Mouse (Mus musculus): ENCODE results near the gene Tfec. TPM values are rescaled to one million over a fixed set of nuclear protein-coding genes. Genes with fewer than 3 reads are reported as not detected.

The Tfec gene
- 0.95 and 1.1 TPM in 2 replicates for polyA plus RNA-seq (2015; fragmentation: Nextera tagmentation; extraction: Ambion mirVana)

DNA sequence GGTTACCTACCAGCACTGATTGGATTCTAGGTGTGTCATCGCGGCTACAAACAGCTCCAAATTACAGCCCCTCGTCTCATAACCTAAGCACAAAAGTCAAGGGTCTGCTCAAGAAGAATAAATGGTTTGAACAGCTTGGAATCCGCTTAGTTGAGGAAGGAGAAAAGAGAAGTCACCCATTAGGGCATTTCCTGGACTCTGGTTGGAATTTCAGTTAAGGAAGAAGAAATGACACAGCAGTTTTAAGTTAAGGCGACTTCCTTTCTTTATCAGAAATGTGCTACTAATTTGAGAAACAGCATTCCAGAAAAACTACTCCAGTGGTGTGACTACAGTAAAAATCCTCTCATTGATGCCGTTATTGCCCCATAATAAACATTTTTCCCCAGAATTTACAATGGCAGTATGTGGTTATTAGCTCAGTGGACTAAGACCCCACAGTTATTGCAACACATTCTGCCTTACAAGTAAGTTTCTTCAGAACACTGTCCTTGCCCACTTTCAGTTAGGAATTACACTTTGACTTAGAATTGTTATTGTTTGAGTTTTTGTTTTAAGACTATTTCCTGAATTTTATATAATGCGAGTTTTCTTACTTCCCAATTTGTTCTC lies at the start of gene Tfec:
Gene Tfec, minus strand, starts transcription at position 191 of the 612 bp plus-strand sequence.
- H3K36me3 ChIP-seq, result no peaks in the 10 kb centered on the region
- no peaks in the 10 kb centered on the region for H3K9me3 ChIP-seq
- no peaks in the 10 kb centered on the region for H3K27me3 ChIP-seq
- WGBS, result 58% methylated on average over 7 of the region's 7 CpGs
- H3K9ac ChIP-seq, result no peak within 1 kb of the TSS
- peaks cover 4% of the 10 kb centered on the region; the same call in 1 of the 2 replicates for H3K4me1 ChIP-seq
- no peak within 1 kb of the TSS for H3K4me2 ChIP-seq (replicated peaks)
- no peak within 1 kb of the TSS for H3K4me3 ChIP-seq
- H3K27ac ChIP-seq, result no peak within 1 kb of the TSS
- ATAC-seq (ENCODE audit: low FRiP score, low read depth), result no peak

DNA sequence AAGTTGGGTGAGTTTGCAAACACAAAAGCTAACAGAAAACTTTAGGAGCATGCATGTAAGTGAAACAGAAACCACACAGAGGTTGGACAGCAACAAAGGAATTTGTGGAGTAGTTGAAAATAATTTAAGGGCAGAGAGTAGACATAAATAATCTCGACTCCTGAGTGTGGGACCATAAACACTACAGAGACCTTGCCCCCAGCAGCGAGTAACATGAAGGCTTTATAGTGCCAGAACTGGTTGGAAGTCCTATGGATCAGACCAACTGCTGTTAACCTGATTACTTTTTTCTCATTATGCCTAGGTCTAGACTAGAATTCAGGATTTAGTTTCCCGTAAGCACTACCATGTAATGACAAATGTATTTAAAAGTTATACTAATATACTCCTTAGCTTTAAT lies 49.6 kb upstream of the Tfec start:
- Histone ChIP-seq H3K4me2 (replicated peaks) (no peak overlapping the region), H3K4me1 (no peaks in the 10 kb centered on the region), H3K4me3 (no peak overlapping the region), H3K9me3 (no peaks in the 10 kb centered on the region), H3K27ac (no peak overlapping the region), H3K27me3 (no peaks in the 10 kb centered on the region), H3K36me3 (no peaks in the 10 kb centered on the region), H3K9ac (no peak overlapping the region)
- ATAC-seq (ENCODE audit: low FRiP score, low read depth), result no peak; the same call in 1 of the 2 replicates
- 18% methylated on average over 3 of the region's 3 CpGs for WGBS

DNA sequence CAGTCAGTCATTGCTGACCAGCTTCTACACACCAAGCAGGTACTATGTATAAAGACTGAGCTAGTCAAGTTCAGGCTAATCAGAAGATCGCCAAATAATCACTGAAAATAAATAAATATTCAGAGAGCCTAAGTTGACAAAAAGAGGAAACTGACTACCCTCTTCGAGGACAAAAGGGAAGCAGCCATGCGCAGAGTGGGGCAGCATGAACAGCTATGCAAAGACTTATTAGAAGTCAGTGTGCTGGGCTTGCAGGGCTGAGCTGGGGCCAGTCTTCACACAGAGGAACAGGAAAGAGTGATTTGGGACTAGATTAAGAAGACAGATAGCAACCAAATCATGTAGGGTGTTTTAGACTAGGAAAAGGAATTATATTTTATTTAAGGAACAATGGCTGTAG lies 45.3 kb upstream of the Tfec start:
- H3K9ac ChIP-seq, result no peak overlapping the region
- WGBS, result 88% methylated on average over 3 of the region's 3 CpGs
- H3K27me3 ChIP-seq, result no peaks in the 10 kb centered on the region
- H3K4me2 ChIP-seq (replicated peaks), result no peak overlapping the region
- no peak for ATAC-seq (ENCODE audit: low FRiP score, low read depth)
- no peaks in the 10 kb centered on the region for H3K36me3 ChIP-seq
- no peak overlapping the region for H3K4me3 ChIP-seq
- H3K4me1 ChIP-seq, result no peaks in the 10 kb centered on the region
- H3K27ac ChIP-seq, result no peak overlapping the region
- no peaks in the 10 kb centered on the region for H3K9me3 ChIP-seq

GRCm38 (mm10) chr6:16942433-16942832 lies 44.2 kb upstream of the Tfec start:
- no peak for ATAC-seq (ENCODE audit: low FRiP score, low read depth)
- no peak overlapping the region for H3K4me3 ChIP-seq
- no peak overlapping the region for H3K9ac ChIP-seq
- H3K4me1 ChIP-seq, result no peaks in the 10 kb centered on the region
- no peaks in the 10 kb centered on the region for H3K36me3 ChIP-seq
- H3K9me3 ChIP-seq, result no peaks in the 10 kb centered on the region
- no peaks in the 10 kb centered on the region for H3K27me3 ChIP-seq
- H3K4me2 ChIP-seq (replicated peaks), result no peak overlapping the region
- no peak overlapping the region for H3K27ac ChIP-seq
- 63% methylated on average over 4 of the region's 4 CpGs for WGBS

DNA sequence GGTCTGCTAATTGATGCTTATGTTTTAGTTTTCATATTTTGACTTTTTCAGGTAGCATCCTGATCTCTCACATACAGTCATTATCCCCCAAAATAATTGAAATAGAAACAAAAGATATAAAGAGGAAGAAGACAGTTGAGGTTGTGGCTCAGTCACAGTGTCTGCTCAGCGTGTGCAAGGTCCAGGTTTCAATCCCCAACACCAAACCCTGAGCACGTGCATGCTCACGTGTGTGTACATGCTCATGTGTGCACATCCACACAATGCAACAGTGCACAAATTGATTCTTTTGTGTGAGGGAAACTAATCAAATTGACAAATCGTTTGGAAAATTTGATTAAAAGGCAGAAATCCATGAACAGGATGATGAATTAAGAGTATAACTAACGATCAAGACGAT lies 32.8 kb upstream of the Tfec start:
- WGBS, result 87% methylated on average over 6 of the region's 6 CpGs
- H3K9ac ChIP-seq, result no peak overlapping the region

DNA sequence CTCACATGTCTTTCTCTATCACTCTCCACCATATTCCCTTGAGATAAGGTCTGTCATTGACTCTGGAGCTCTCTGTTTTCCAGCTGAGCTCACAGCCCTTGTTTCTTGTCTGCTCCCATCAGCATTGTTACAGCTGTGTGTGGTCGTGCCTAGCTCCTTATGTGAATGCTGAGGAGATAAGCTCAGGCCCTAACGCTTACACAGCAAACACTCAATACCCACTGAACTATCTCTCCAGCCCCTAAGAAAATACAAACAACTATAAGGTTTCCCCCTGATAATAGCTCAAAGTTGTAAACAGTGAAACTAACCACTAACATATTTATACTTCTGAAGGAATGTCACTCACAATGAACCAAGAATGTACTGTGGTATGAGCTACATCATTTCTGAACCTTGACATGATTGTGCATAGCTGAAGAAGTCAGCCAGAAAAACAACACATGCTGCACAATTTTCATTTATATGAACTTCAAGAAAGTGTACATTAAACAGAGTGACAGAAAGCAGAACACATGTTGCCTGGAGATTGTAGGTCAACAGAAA lies 21.9 kb upstream of the Tfec start:
- no peaks in the 10 kb centered on the region for H3K27me3 ChIP-seq
- no peaks in the 10 kb centered on the region for H3K36me3 ChIP-seq
- no peak overlapping the region for H3K4me3 ChIP-seq
- no peaks in the 10 kb centered on the region for H3K9me3 ChIP-seq
- no peaks in the 10 kb centered on the region for H3K4me1 ChIP-seq
- no peak overlapping the region for H3K9ac ChIP-seq
- no peak overlapping the region for H3K27ac ChIP-seq
- no peak overlapping the region for H3K4me2 ChIP-seq (replicated peaks)
- ATAC-seq (ENCODE audit: low FRiP score, low read depth), result no peak
- WGBS, result 75% methylated on average over 2 of the region's 2 CpGs

More for the DNA sequence above, 32.8 kb upstream of the Tfec start:
- Histone ChIP-seq H3K9me3 (no peaks in the 10 kb centered on the region), H3K4me3 (no peak overlapping the region), H3K36me3 (no peaks in the 10 kb centered on the region), H3K27me3 (no peaks in the 10 kb centered on the region), H3K4me1 (no peaks in the 10 kb centered on the region), H3K27ac (no peak overlapping the region), H3K4me2 (replicated peaks) (no peak overlapping the region)
- no peak for ATAC-seq (ENCODE audit: low FRiP score, low read depth)

GRCm38 (mm10) chr6:16891819-16892218 lies 6.4 kb downstream of the Tfec start:
- H3K4me1 ChIP-seq, result no peaks in the 10 kb centered on the region
- no peak overlapping the region for H3K4me3 ChIP-seq
- ATAC-seq (ENCODE audit: low FRiP score, low read depth), result no peak
- WGBS, result 81% methylated on average over 5 of the region's 5 CpGs
- H3K27ac ChIP-seq, result no peak overlapping the region
- no peak overlapping the region for H3K9ac ChIP-seq
- no peaks in the 10 kb centered on the region for H3K36me3 ChIP-seq
- no peak overlapping the region for H3K4me2 ChIP-seq (replicated peaks)
- H3K9me3 ChIP-seq, result no peaks in the 10 kb centered on the region
- H3K27me3 ChIP-seq, result no peaks in the 10 kb centered on the region

GRCm38 (mm10) chr6:16883537-16884307 lies 14.5 kb downstream of the Tfec start:
- no peaks in the 10 kb centered on the region for H3K27me3 ChIP-seq
- no peak overlapping the region for H3K4me2 ChIP-seq (replicated peaks)
- no peak overlapping the region for H3K27ac ChIP-seq
- H3K9me3 ChIP-seq, result no peaks in the 10 kb centered on the region
- H3K4me3 ChIP-seq, result no peak overlapping the region
- no peaks in the 10 kb centered on the region for H3K36me3 ChIP-seq
- H3K4me1 ChIP-seq, result no peaks in the 10 kb centered on the region
- WGBS, result 74% methylated on average over 5 of the region's 5 CpGs
- ATAC-seq (ENCODE audit: low FRiP score, low read depth), result no peak
- no peak overlapping the region for H3K9ac ChIP-seq

DNA sequence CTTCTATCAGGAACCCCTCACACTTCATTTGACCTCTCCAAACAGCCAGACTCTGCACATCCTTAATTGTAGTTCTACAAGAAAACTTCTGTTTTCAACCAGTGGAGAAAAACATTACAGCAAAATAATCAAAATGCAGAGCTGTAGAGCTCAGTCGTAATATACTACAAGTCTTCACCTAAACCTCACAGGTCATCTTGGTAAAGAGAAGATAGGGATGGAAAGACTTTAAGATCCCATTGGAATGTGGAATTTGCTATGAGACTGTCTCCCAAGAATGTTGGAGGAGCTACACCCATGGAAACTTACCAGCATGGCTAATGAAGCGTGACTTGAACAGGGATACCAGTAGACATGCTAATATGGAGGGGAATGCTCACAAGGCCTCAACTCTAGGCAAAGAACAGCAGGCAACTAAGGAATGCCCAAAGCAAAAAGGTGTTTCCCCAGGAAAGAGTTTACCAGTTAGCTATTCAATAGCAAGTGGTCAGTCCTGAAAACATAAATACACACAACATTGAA lies 24.2 kb downstream of the Tfec start:
- Histone ChIP-seq H3K36me3 (no peaks in the 10 kb centered on the region), H3K4me3 (no peak overlapping the region), H3K27me3 (no peaks in the 10 kb centered on the region), H3K9me3 (no peaks in the 10 kb centered on the region), H3K4me2 (replicated peaks) (no peak overlapping the region), H3K9ac (no peak overlapping the region), H3K27ac (no peak overlapping the region), H3K4me1 (no peaks in the 10 kb centered on the region)
- no peak for ATAC-seq (ENCODE audit: low FRiP score, low read depth)
- 90% methylated on average over 2 of the region's 2 CpGs for WGBS

DNA sequence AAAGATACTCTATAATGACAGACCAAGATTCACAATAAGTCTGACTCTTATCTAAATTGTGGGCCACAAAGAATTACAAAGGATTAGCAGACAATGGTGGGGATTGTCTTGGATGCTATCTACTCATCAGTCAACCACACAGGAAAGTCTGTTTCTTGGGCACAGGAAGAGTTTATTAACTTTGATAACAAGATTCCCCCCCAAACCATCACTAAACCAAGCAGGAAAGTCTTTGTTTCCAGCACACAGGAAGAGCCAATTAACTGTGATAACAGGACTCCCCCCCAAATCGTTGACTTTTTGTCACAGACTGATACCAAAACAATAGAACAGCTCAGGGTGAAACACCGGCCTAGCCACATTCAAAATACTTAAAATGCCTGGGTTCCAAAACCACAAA lies 28.2 kb downstream of the Tfec start:
- Histone ChIP-seq H3K4me1 (no peaks in the 10 kb centered on the region), H3K9ac (no peak overlapping the region), H3K27me3 (no peaks in the 10 kb centered on the region), H3K4me3 (no peak overlapping the region), H3K36me3 (no peaks in the 10 kb centered on the region), H3K4me2 (replicated peaks) (no peak overlapping the region), H3K27ac (no peak overlapping the region), H3K9me3 (no peaks in the 10 kb centered on the region)
- no peak for ATAC-seq (ENCODE audit: low FRiP score, low read depth)
- 72% methylated on average over 2 of the region's 2 CpGs for WGBS

DNA sequence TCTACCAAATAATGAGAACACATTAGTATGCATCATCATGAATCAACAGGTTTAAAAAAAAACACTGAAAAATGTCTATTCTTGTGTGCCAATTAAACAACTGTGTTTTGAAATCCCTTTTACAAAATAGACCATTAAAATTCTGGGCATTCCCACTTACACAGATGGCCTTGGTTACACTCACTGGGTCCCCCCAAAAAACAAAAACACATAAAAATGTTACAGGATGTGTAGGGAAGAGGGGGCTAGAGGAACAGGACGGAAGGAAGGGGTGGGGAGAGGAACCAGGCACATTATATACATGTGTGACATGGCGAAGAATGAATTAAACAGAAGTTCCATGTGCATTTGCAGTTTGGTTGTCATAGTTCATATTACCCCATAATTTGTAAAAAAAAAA lies 29.9 kb downstream of the Tfec start:
- H3K27ac ChIP-seq, result no peak overlapping the region
- no peaks in the 10 kb centered on the region for H3K27me3 ChIP-seq
- H3K36me3 ChIP-seq, result no peaks in the 10 kb centered on the region
- H3K9ac ChIP-seq, result no peak overlapping the region
- ATAC-seq (ENCODE audit: low FRiP score, low read depth), result peak; percentile 59; the same call in 1 of the 2 replicates
- no peak overlapping the region for H3K4me3 ChIP-seq
- H3K9me3 ChIP-seq, result no peaks in the 10 kb centered on the region
- no peaks in the 10 kb centered on the region for H3K4me1 ChIP-seq
- 31% methylated on average over 2 of the region's 2 CpGs for WGBS
- H3K4me2 ChIP-seq (replicated peaks), result no peak overlapping the region

GRCm38 (mm10) chr6:16862753-16863508 lies 35.3 kb downstream of the Tfec start:
- Histone ChIP-seq H3K36me3 (no peaks in the 10 kb centered on the region), H3K27ac (no peak overlapping the region), H3K27me3 (no peaks in the 10 kb centered on the region), H3K4me3 (no peak overlapping the region), H3K9ac (no peak overlapping the region), H3K9me3 (no peaks in the 10 kb centered on the region), H3K4me1 (no peaks in the 10 kb centered on the region), H3K4me2 (replicated peaks) (no peak overlapping the region)
- WGBS, result 94% methylated on average over 6 of the region's 6 CpGs
- ATAC-seq (ENCODE audit: low FRiP score, low read depth), result no peak

Data from limb, embryonic 13.5 days (tissue).